Mouse (Mus musculus): ENCODE measurements around the gene Rnf43. TPM values are rescaled to one million over a fixed set of nuclear protein-coding genes. Genes with fewer than 3 reads are reported as not detected.

Gene Rnf43
- polyA plus RNA-seq, 1 experiment from 2014 or later = 10.4 TPM

DNA sequence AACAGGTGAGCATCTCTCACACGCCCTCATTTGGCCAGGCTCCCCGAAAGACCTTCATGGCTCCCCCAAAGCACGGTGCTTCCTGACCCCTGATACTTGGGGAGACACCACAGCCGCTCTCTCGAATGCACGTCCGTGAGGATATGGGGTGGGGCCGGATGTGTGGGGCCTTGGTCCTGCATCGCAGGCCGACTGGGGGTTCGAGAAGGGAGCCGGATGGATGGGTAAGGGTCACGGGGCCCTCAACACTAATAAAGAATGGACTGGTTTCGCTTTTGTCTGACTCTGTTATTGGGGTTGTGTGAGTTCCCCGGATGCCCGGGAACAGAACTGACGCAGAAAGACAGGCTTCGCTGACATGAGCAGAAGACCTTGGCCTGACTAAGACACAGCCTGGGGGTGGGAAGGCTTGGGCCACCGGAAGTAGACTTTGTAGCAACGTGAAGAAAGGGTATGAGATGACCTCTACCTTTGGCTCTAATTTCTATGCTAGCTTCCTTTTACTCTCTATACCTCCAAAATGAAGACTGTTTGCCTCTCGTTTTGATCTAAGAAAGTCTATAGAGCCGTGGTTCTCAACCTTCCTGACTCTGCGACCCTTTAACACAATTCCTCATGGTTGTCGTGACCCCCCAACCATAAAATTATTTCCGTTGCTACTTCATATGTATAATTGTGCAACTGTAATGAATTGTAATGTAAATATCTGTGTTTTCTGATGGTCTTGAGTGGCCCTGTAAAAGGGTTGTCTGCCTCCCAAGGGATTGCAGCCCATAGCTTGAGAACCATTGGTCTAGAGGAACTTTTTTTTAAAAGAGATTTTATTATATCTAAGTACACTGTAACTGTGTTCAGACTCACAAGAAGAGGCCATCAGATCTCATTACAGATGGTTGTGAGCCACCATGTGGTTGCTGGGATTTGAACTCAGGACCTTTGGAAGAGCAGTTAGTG, 94.8 kb downstream of the Rnf43 start:
- peaks cover 25% of the 10 kb centered on the region for H3K27me3 ChIP-seq (ENCODE audit: control insufficient read depth, insufficient read depth, low read length)
- no peak overlapping the region for H3K9ac ChIP-seq (ENCODE audit: low read depth, low read length)
- no peak overlapping the region for H3K27ac ChIP-seq (ENCODE audit: low read depth, low read length)
- H3K4me1 ChIP-seq (ENCODE audit: control insufficient read depth, insufficient read depth, low read length) = peaks cover 7% of the 10 kb centered on the region; the same call in 1 of the 2 replicates
- no peak for ATAC-seq (ENCODE audit: low FRiP score, low TSS enrichment)
- no peaks in the 10 kb centered on the region for H3K9me3 ChIP-seq (ENCODE audit: control insufficient read depth, low read length)
- H3K4me3 ChIP-seq (ENCODE audit: low read length) = peak overlapping the region; percentile 7; the same call in 1 of the 2 replicates
- H3K36me3 ChIP-seq (ENCODE audit: control insufficient read depth, insufficient read depth, low read length) = no peaks in the 10 kb centered on the region
- H3K4me2 ChIP-seq (replicated peaks; ENCODE audit: low read depth, low read length) = no peak overlapping the region
- 85% methylated on average over 25 of the region's 25 CpGs for WGBS

DNA sequence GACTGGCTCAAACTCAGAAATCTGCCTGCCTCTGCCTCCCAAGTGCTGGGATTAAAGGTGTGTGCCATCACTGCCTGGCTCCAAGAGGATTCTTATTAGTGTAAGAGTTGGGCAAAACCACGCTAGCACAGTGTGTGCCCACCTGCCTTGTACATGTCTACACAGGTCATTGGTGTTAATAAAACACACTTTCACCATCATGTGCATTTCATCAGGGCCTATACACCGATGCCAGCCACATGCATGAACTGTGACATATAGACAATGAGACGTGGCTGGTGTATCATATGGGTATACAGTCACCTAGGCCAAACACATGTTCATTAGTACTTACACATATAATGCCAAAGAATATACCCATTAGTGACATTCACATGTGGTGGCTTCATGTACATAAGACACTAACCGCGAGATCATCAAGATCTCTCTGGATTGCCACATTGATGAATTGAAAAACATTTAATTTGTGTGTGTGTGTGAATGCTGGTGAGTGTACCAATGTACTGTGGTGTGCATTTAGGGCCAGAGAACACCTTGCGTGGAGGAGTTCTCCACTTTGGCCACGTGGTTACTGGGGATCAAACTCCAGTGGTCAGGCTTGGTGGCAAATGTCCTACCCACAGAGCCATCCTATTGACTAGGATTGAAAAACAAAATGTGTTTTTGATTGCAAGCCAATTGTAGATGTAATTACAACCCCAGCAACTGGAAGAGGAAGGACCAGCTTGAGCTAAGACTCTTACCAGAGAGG, 95.8 kb downstream of the Rnf43 start:
- Histone ChIP-seq H3K36me3 (ENCODE audit: control insufficient read depth, insufficient read depth, low read length) (no peaks in the 10 kb centered on the region), H3K4me3 (ENCODE audit: low read length) (no peak overlapping the region), H3K9ac (ENCODE audit: low read depth, low read length) (no peak overlapping the region), H3K27ac (ENCODE audit: low read depth, low read length) (no peak overlapping the region), H3K27me3 (ENCODE audit: control insufficient read depth, insufficient read depth, low read length) (peaks cover 36% of the 10 kb centered on the region), H3K9me3 (ENCODE audit: control insufficient read depth, low read length) (no peaks in the 10 kb centered on the region), H3K4me1 (ENCODE audit: control insufficient read depth, insufficient read depth, low read length) (peaks cover 7% of the 10 kb centered on the region; the same call in 1 of the 2 replicates), H3K4me2 (replicated peaks; ENCODE audit: low read depth, low read length) (no peak overlapping the region)
- 85% methylated on average over 7 of the region's 7 CpGs for WGBS
- no peak for ATAC-seq (ENCODE audit: low FRiP score, low TSS enrichment)

DNA sequence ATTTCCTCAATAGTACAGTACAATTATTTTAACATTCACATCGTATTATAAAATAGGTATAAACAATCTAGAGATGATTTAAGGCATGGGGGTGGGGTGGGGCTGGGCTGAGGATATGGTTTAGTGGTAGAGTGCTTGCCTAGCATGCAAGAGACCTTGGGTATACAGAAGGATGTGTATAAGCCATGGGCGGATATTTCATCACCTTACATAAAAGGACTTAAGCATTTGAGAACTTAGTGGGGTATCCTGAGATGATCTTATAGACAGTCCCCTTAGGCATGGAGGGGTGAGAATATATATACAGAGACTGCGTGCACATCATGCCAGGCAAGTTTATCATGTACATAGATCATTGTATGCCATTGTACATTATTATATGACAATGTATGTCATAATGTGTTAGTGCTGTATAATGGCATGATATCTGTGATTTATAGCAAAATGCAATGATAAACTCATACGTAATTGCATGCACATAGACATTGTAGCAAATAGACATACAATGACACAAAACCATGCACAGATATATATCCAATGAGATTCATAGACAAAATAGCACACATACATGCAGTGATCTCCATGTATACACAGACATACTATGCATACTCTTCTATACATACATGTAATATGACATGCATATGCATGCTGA, 96.6 kb downstream of the Rnf43 start:
- H3K9me3 ChIP-seq (ENCODE audit: control insufficient read depth, low read length) = no peaks in the 10 kb centered on the region
- H3K4me3 ChIP-seq (ENCODE audit: low read length) = no peak overlapping the region
- H3K9ac ChIP-seq (ENCODE audit: low read depth, low read length) = no peak overlapping the region
- H3K36me3 ChIP-seq (ENCODE audit: control insufficient read depth, insufficient read depth, low read length) = no peaks in the 10 kb centered on the region
- peaks cover 11% of the 10 kb centered on the region; the same call in 1 of the 2 replicates for H3K4me1 ChIP-seq (ENCODE audit: control insufficient read depth, insufficient read depth, low read length)
- no peak overlapping the region for H3K27ac ChIP-seq (ENCODE audit: low read depth, low read length)
- H3K27me3 ChIP-seq (ENCODE audit: control insufficient read depth, insufficient read depth, low read length) = peaks cover 43% of the 10 kb centered on the region
- ATAC-seq (ENCODE audit: low FRiP score, low TSS enrichment) = no peak
- 78% methylated on average over 4 of the region's 4 CpGs for WGBS
- H3K4me2 ChIP-seq (replicated peaks; ENCODE audit: low read depth, low read length) = no peak overlapping the region

DNA sequence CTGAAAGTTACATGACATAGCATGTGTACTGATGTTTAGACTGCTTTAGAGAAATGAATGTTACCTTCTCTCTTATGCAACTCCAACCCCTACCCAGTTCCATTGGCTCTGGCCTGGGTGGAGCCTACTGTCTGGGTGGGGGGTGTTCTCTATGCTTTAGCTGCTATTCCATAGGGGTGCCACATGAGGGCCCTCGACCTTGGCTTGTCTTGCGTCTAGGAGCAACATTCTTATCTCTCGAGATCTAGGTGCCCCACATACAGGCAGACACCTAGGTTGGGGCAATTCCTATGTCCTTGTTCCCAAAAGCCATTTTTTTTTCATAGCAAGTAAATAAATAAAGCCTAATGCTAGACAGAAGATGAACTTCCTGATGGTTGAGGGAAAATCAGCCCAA, 97.1 kb downstream of the Rnf43 start:
- no peak for ATAC-seq (ENCODE audit: low FRiP score, low TSS enrichment)
- Histone ChIP-seq H3K36me3 (ENCODE audit: control insufficient read depth, insufficient read depth, low read length) (no peaks in the 10 kb centered on the region), H3K9me3 (ENCODE audit: control insufficient read depth, low read length) (no peaks in the 10 kb centered on the region), H3K4me2 (replicated peaks; ENCODE audit: low read depth, low read length) (no peak overlapping the region), H3K4me3 (ENCODE audit: low read length) (no peak overlapping the region), H3K4me1 (ENCODE audit: control insufficient read depth, insufficient read depth, low read length) (peaks cover 10% of the 10 kb centered on the region; the same call in 1 of the 2 replicates), H3K27me3 (ENCODE audit: control insufficient read depth, insufficient read depth, low read length) (peaks cover 48% of the 10 kb centered on the region), H3K9ac (ENCODE audit: low read depth, low read length) (no peak overlapping the region), H3K27ac (ENCODE audit: low read depth, low read length) (no peak overlapping the region)
- WGBS = 1% methylated on average over 3 of the region's 3 CpGs

DNA sequence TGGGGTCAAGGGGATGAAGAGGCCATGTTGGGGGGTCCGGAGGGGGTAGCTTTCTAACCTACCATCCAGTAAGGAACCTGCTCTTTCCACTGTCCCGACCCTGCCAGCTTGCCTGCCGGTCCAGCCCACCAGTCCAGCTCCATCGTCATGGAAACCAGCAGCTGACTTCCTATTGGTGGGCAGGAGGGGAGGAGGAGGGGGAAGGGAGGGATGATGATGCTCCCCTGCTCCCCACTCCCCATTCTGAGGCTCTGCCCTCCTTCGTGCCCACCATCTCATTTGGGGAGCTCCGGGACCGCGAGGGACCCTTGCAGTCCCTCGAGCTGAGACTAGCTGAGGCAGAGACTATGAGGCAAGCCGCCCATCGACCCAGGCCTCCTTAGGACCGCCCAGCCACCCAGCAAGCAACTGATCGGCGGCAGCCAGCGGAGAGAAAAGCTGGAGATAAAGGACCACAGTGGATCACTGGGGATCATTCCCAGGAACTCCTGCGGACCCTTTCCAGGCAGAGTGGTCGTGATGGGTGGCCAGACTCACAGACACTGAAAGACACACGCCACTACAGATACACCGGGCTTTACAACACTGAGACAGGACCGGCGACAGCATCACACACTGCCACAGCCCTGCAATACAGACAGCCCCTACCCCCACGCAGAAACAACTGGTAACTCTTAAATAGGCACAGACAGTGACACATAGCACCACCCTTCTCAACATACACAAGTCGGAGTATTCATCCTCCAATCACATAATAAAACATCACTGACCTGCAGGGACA, 98.0 kb downstream of the Rnf43 start, which contains the start of gene Tspoap1:
Tspoap1 (plus strand) TSS at position 241 of the 781 bp plus-strand sequence.
- Histone ChIP-seq H3K9me3 (ENCODE audit: control insufficient read depth, low read length) (no peaks in the 10 kb centered on the region), H3K27ac (ENCODE audit: low read depth, low read length) (no peak within 1 kb of the TSS), H3K27me3 (ENCODE audit: control insufficient read depth, insufficient read depth, low read length) (peaks cover 57% of the 10 kb centered on the region), H3K36me3 (ENCODE audit: control insufficient read depth, insufficient read depth, low read length) (no peaks in the 10 kb centered on the region), H3K4me3 (ENCODE audit: low read length) (no peak within 1 kb of the TSS), H3K4me2 (replicated peaks; ENCODE audit: low read depth, low read length) (no peak within 1 kb of the TSS), H3K4me1 (ENCODE audit: control insufficient read depth, insufficient read depth, low read length) (peaks cover 9% of the 10 kb centered on the region; the same call in 1 of the 2 replicates), H3K9ac (ENCODE audit: low read depth, low read length) (no peak within 1 kb of the TSS)
- 7% methylated on average over 23 of the region's 23 CpGs for WGBS
- no peak for ATAC-seq (ENCODE audit: low FRiP score, low TSS enrichment)

DNA sequence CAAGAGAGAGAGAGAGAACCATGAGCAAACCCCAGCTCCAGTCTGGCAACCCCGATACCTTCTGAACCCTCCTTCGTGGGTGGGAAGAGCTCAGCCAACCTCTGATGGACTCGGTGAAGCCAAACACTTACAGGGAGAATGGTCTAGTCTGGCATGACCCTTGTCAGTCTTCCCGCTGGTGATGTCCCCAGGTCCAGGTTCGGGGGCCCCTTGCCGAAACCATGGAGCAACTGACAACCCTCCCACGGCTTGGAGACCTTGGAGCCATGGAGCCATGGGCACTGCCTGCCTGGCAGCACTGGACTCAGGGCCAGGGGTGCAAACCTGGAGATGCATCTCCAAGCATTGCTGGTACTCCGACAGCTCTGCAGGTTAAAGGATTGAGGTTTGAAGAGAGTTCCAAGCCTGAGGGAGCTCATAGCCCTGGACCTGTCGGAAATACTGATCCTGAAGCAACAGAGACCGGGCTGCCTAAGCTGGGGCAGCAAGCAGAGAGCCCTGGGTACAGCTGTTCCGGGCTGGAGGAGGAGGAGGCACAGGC, 98.7 kb downstream of the Rnf43 start:
- Histone ChIP-seq H3K9me3 (ENCODE audit: control insufficient read depth, low read length) (no peaks in the 10 kb centered on the region), H3K4me2 (replicated peaks; ENCODE audit: low read depth, low read length) (no peak overlapping the region), H3K4me3 (ENCODE audit: low read length) (no peak overlapping the region), H3K9ac (ENCODE audit: low read depth, low read length) (no peak overlapping the region), H3K27me3 (ENCODE audit: control insufficient read depth, insufficient read depth, low read length) (peaks cover 62% of the 10 kb centered on the region), H3K4me1 (ENCODE audit: control insufficient read depth, insufficient read depth, low read length) (peaks cover 9% of the 10 kb centered on the region; the same call in 1 of the 2 replicates), H3K27ac (ENCODE audit: low read depth, low read length) (no peak overlapping the region), H3K36me3 (ENCODE audit: control insufficient read depth, insufficient read depth, low read length) (no peaks in the 10 kb centered on the region)
- WGBS = 65% methylated on average over 11 of the region's 11 CpGs
- no peak for ATAC-seq (ENCODE audit: low FRiP score, low TSS enrichment)

DNA sequence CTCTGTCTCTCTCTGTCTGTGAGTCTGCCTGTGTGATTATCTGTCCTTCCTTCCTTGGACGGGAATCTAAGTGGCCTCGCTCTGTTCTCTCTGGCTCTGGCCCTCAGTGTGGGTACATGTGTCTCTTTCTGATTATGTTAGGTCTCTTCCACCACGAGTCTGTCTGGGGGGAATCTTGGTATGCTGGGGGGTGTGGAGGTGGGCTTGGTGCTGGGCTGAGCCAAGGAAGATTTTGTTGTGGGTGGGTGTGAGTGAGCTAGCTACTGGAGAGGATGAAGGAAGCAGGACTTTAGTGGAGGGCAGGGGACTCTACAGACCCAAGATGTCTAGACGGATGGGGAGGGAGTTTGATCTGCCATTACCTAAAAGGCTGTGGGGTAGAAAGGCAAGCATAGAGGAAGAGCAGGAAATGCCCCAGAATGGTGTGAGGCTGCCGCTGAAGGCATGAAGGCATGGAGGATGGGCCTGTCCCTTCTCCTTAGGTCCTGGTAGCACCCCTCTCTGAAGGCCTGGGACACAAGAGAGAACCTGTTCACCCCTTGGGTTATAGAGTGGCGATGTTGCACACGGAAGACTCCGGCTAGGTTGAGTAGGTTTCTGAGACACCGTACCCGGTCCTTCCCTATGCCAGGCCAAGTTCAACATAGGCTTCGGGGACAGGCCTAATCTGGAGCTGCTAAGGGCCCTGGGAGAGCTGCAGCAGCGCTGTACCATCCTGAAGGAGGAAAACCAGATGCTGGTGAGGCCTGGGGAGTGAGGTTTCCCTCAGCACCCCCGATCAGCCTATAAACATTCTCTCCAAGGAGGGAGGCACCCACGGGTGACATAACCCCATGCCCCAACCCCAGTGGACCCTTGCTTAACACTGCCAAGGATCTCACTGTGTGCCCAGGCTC, 99.5 kb downstream of the Rnf43 start:
- Histone ChIP-seq H3K4me2 (replicated peaks; ENCODE audit: low read depth, low read length) (no peak overlapping the region), H3K27me3 (ENCODE audit: control insufficient read depth, insufficient read depth, low read length) (peaks cover 62% of the 10 kb centered on the region), H3K36me3 (ENCODE audit: control insufficient read depth, insufficient read depth, low read length) (no peaks in the 10 kb centered on the region), H3K9ac (ENCODE audit: low read depth, low read length) (no peak overlapping the region), H3K4me1 (ENCODE audit: control insufficient read depth, insufficient read depth, low read length) (peaks cover 6% of the 10 kb centered on the region; the same call in 1 of the 2 replicates), H3K4me3 (ENCODE audit: low read length) (no peak overlapping the region), H3K9me3 (ENCODE audit: control insufficient read depth, low read length) (no peaks in the 10 kb centered on the region), H3K27ac (ENCODE audit: low read depth, low read length) (no peak overlapping the region)
- ATAC-seq (ENCODE audit: low FRiP score, low TSS enrichment) = no peak
- 78% methylated on average over 14 of the region's 14 CpGs for WGBS

Measured in kidney, embryonic 14.5 days (tissue).